Mouse (Mus musculus) limb, embryonic 14.5 days (tissue): Measurements from ENCODE around the gene Epha2. TPM values are rescaled to one million over a fixed set of nuclear protein-coding genes. Genes with fewer than 3 reads are reported as not detected.

Experiments used
- ATAC-seq: fragments of 200-750 bp; cut with Nextera tagmentation; 2 replicates; pipeline ENCODE4 v1.8.0; 2017; ENCODE audit warnings: low read depth, moderate number of reproducible peaks, moderate TSS enrichment; ENCODE audit not compliant: low FRiP score
- DNase-seq: peaks from one replicate; pipeline ENCODE4 v3.0.0-alpha.2; 2015; ENCODE audit warnings: low spot score
- H3K27ac ChIP-seq: fragments of 300-500 bp; sonication (generic); replicated peaks from 2 replicates; pipeline ENCODE4 v1.5.1; 2014; ENCODE audit warnings: low read depth, mild to moderate bottlenecking, low read length, moderate library complexity, mixed read lengths
- H3K27me3 ChIP-seq: fragments of 300-500 bp; sonication (generic); 2 replicates; pipeline ENCODE4 v1.6.1; 2014; ENCODE audit warnings: low read length, mixed read lengths; ENCODE audit not compliant: control insufficient read depth, insufficient read depth
- H3K36me3 ChIP-seq: fragments of 300-500 bp; sonication (generic); 2 replicates; pipeline ENCODE4 v1.6.1; 2014; ENCODE audit warnings: mild to moderate bottlenecking, low read length, moderate library complexity, mixed read lengths; ENCODE audit not compliant: control insufficient read depth, insufficient read depth
- H3K4me1 ChIP-seq: fragments of 300-500 bp; sonication (generic); 2 replicates; pipeline ENCODE4 v1.6.1; 2014; ENCODE audit warnings: antibody characterized with exemption, low read length, mixed read lengths; ENCODE audit not compliant: control insufficient read depth, insufficient read depth
- H3K4me2 ChIP-seq: fragments of 300-500 bp; sonication (generic); replicated peaks from 2 replicates; pipeline ENCODE4 v1.6.1; 2014; ENCODE audit warnings: low read depth, mild to moderate bottlenecking, low read length, moderate library complexity; ENCODE audit not compliant: severe bottlenecking
- H3K4me3 ChIP-seq: fragments of 300-500 bp; sonication (generic); replicated peaks from 2 replicates; pipeline ENCODE4 v1.5.1; 2014; ENCODE audit warnings: low read length
- H3K9ac ChIP-seq: fragments of 300-500 bp; sonication (generic); 2 replicates; pipeline ENCODE4 v1.6.1; 2014; ENCODE audit warnings: mild to moderate bottlenecking, low read depth, low read length, moderate library complexity; ENCODE audit not compliant: severe bottlenecking
- H3K9me3 ChIP-seq: fragments of 300-500 bp; sonication (generic); 2 replicates; pipeline ENCODE4 v1.6.1; 2016; ENCODE audit warnings: low read length; ENCODE audit not compliant: control insufficient read depth
- POLR2A ChIP-seq: fragments of 200-500 bp; IDR thresholded peaks from 2 replicates; pipeline ENCODE4 v1.8.0; 2012; ENCODE audit warnings: inconsistent platforms, mild to moderate bottlenecking, moderate library complexity, borderline replicate concordance; ENCODE audit not compliant: insufficient read depth, insufficient read length; ENCODE audit errors: extremely low read depth
- WGBS: fragments of 180-500 bp; shearing (Covaris S2); extraction: QIAGEN DNeasy Blood & Tissue Kit; methylation state at CpG from one replicate; pipeline ENCODE4 v1.1.7; 2014; 5-methylcytosine and 5-hydroxymethylcytosine counted together
- polyA plus RNA-seq, 2 experiments: library from polyadenylated mRNA; depleted of rRNA in 1 of 2; stranded (reverse) in 1 of 2; unstranded in 1 of 2; fragments of >200 nt; fragmentation: Nextera tagmentation in 1 of 2; extraction: Ambion mirVana in 1 of 2; gene quantifications; 2 replicates each; pipeline versions ENCODE4 v1.2.1 to v1.2.3; 2012 to 2014

Gene Epha2
- polyA plus RNA-seq, 2 experiments = 2.2 to 9.4 TPM

DNA sequence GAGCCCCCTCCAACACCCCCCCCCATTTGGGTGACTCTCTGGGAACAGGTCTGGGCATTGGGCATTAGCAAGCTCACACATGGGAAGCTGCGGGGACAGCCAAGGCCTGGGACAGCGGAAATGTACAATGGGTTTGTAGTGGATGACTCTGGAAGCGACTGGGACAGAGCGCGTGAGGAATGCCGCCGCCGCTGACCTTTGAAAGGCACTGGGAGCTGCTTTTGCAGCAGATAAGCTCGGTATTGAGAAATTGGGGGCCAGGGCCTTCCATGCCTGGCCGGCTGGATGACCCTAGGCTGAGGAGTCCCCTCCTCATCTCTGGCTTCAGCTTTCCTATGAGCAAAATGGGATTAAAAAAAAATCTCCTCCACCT is 8.7 kb downstream of the Epha2 start:
- TF ChIP-seq POLR2A = no peak
- no peak overlapping the region for H3K4me2 ChIP-seq

DNA sequence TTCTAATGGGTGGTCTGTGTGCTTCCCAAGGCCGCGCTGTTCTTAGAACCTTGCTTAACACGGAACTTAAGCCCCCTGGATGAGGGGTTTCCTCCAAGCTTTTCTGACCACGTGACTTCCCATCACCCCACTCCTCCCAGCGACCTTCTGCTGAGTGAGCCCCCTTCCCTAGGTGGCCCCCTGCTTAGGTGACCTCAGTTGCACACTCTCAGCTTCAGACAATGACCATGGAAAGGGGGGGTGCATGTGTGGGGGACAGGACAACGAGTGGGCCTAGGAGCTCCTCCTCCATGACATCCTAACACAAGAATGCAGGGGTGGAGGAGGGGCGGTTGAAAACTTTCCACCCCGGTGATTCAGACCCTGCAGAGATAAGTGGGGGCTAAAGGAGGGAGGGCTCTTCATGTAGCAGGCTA is 9.2 kb downstream of the Epha2 start:
- ATAC-seq (peak; percentile 74), DNase-seq (peak; percentile 74)
- H3K9me3 ChIP-seq = no peaks in the 10 kb centered on the region
- H3K9ac ChIP-seq = no peak overlapping the region; the same call in 1 of the 2 replicates
- no peak for TF ChIP-seq POLR2A
- H3K27ac ChIP-seq = peak overlapping the region; percentile 27; the same call in 1 of the 2 replicates
- H3K36me3 ChIP-seq = peaks cover 4% of the 10 kb centered on the region; the same call in 1 of the 2 replicates
- H3K4me2 ChIP-seq = no peak overlapping the region
- no peak overlapping the region for H3K4me3 ChIP-seq
- H3K4me1 ChIP-seq = peaks cover 28% of the 10 kb centered on the region
- 29% methylated on average over 8 of the region's 8 CpGs for WGBS
- H3K27me3 ChIP-seq = no peaks in the 10 kb centered on the region

More for the DNA sequence above, 8.7 kb downstream of the Epha2 start:
- peaks cover 28% of the 10 kb centered on the region for H3K4me1 ChIP-seq
- H3K27ac ChIP-seq = peak overlapping the region; percentile 27
- peaks cover 4% of the 10 kb centered on the region; the same call in 1 of the 2 replicates for H3K36me3 ChIP-seq
- H3K9ac ChIP-seq = no peak overlapping the region; the same call in 1 of the 2 replicates
- H3K27me3 ChIP-seq = no peaks in the 10 kb centered on the region
- no peak; the same call in 1 of the 2 replicates for ATAC-seq
- H3K4me3 ChIP-seq = no peak overlapping the region
- no peaks in the 10 kb centered on the region for H3K9me3 ChIP-seq
- no peak for DNase-seq
- WGBS = 70% methylated on average over 10 of the region's 10 CpGs

DNA sequence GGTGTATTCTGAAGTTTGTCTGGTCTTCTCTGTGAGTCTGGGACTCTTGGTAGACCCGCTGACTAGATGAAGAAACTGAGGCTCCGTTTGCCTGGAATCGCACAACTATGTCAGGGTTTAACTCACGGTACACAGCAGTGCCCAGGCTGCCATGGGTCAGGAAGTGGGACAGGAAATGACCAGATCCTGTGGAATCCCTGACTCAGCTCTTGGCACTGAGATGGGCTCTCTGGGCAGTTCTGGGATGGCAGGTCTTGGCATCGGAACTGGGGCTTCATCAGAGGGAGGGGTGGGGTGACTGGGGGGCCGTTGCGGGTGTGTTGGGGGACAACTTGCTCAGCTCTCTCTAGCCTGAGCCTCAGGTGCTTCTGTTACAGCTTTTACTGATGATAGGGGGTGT is 10.0 kb downstream of the Epha2 start:
- WGBS = 77% methylated on average over 7 of the region's 7 CpGs
- no peaks in the 10 kb centered on the region for H3K9me3 ChIP-seq
- H3K4me3 ChIP-seq = no peak overlapping the region
- no peaks in the 10 kb centered on the region for H3K27me3 ChIP-seq
- no peak for DNase-seq
- peaks cover 28% of the 10 kb centered on the region for H3K4me1 ChIP-seq
- no peak for TF ChIP-seq POLR2A
- no peak for ATAC-seq
- H3K4me2 ChIP-seq = no peak overlapping the region
- peaks cover 4% of the 10 kb centered on the region; the same call in 1 of the 2 replicates for H3K36me3 ChIP-seq
- H3K9ac ChIP-seq = 0 out of 2 replicates have a peak overlapping the region, but pooled peaks have one; percentile 5
- no peak overlapping the region for H3K27ac ChIP-seq

DNA sequence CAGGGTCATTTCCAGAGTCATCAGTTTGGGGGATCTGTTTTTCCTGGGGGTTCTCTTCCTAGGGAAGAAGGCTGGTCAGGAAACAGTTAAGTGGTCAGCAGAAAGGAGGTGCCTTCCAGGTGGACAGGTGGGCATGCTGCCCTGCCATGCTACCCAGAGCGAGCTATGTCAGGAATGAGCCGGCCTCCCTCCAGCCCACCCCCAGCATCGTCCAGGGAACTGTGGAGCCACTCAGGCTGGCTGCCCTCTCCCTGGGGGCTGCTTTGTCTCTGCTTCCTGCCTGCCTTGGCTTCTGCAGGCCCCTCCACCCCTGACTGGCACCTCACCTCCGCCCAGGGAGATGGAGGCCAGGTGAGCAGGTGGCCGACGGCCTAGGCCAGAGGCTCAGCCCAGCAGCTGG is 10.5 kb downstream of the Epha2 start:
- Histone ChIP-seq H3K4me2 (no peak overlapping the region), H3K9ac (peak overlapping the region; percentile 5; the same call in 1 of the 2 replicates), H3K27ac (no peak overlapping the region), H3K27me3 (no peaks in the 10 kb centered on the region), H3K4me1 (peaks cover 28% of the 10 kb centered on the region), H3K9me3 (no peaks in the 10 kb centered on the region), H3K4me3 (no peak overlapping the region), H3K36me3 (peaks cover 4% of the 10 kb centered on the region; the same call in 1 of the 2 replicates)
- 43% methylated on average over 5 of the region's 6 CpGs for WGBS
- no peak for DNase-seq
- ATAC-seq = no peak
- TF ChIP-seq POLR2A = no peak

DNA sequence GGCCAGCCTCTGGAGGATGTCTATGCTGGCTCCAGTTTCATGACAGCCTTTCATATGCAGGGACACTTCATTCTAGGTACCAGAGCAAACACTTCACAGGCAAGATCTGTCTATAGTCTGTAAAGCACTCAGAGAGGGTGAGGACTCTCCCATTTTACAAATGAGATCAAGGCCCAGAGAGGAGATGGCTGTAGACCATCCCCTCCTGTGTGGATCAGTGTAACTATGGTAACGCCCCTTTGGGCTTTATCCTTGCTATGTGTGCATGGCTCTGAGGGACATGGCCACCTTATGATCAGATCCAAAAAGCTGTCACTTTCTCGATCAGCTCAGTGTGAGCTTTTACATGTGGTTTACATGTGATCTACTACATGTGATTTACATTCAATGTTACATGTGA is 10.9 kb downstream of the Epha2 start:
- ATAC-seq = no peak
- Histone ChIP-seq H3K4me3 (no peak overlapping the region), H3K4me2 (no peak overlapping the region), H3K27ac (no peak overlapping the region), H3K4me1 (peaks cover 28% of the 10 kb centered on the region), H3K36me3 (peaks cover 4% of the 10 kb centered on the region; the same call in 1 of the 2 replicates), H3K9me3 (no peaks in the 10 kb centered on the region), H3K9ac (peak overlapping the region; percentile 5; the same call in 1 of the 2 replicates), H3K27me3 (no peaks in the 10 kb centered on the region)
- WGBS = 84% methylated on average over 2 of the region's 2 CpGs
- no peak for TF ChIP-seq POLR2A
- no peak for DNase-seq

DNA sequence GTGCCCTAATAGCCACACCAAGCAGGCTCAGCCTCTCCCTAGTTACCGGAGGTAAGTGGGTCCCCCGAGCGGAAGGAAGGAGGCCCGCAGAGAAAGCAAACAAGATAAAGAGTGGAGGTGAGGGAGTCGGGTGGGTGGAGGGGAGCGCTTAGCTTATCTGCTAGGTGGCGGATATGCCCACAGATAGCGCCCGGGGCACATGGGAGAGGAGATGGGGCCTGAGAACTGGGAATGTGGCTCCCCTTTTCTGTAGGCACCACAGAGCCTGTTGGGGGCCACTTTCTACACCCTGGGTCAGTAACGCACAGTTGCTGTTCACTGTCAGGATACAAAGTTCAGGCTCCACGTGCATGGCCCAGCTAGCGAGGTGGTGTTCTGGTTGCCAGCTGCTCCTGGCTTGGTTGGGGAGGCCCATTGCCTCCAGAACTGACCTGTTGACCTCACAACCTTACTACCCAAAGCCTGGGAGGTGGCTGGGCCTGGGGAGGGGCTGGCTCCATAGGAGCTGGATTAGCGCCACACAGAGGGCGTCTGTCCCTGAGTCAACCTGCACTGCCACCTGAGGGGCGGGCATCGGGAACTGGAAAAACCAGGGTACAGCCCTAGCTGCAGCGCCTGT is 11.6 kb downstream of the Epha2 start:
- Histone ChIP-seq H3K27me3 (no peaks in the 10 kb centered on the region), H3K4me2 (no peak overlapping the region), H3K36me3 (peaks cover 4% of the 10 kb centered on the region; the same call in 1 of the 2 replicates), H3K9me3 (no peaks in the 10 kb centered on the region), H3K27ac (no peak overlapping the region), H3K4me1 (peaks cover 28% of the 10 kb centered on the region), H3K4me3 (no peak overlapping the region), H3K9ac (no peak overlapping the region)
- TF ChIP-seq POLR2A = no peak
- DNase-seq (no peak), ATAC-seq (no peak)
- WGBS = 81% methylated on average over 17 of the region's 17 CpGs
